In the genomic region with DNA sequence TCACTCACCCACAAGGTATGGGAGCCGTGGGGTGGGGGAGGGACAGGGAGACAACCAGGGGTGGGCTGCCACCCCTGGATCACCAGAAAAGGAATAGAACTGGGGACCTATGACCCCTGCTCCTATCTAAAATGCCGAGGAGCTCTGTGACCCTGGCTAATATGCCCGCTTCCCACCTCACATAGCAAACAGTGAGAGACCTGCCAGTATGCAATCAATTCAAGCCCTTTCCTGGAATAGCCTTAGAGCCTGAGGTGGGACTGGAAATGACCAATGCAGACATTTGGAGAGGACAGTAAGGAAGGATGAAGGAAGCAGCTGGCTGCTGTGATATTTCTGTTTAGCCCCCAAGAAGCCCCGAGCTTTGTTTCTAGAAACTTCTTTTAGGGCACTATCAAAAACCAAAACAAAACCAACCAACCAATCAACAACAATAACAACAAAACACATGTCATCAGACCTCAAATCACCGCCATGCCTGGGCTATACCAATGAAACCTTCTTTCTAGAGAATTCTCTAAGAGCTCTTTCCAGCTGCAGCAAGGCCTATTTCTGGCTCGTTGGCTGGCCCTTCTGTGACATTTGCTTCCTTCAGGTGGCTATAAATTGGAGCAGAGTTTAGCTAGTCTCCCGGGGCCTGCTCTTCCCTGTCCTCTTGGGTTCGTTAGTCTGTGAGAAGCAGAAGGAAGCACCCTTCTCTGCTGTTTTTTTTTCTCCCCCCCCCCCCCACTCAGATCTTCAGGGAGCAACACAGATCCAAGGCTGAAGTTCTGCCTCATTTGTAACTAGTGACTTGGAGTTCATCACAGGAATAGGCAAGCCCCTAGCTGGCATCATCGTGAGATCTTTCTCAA, we compare ENCODE assay signal across 13 mouse cellular contexts. TPM values are rescaled to one million over a fixed set of nuclear protein-coding genes. Genes with fewer than 3 reads are reported as not detected.
DNase-seq lines count a peak whose midpoint lies in the region; TF ChIP-seq lines count a peak whose summit lies in the region.
"Had no signal": no experiment of that assay in that cellular context is flagged by ENCODE, and none has a peak within 500 bp of the region (broad histone marks: within the 10 kb centered on the region; RNA-seq: fewer than 3 reads in every experiment).

No protein-coding gene starts in this region.

- H3K27ac ChIP-seq in left cerebral cortex, adult 2 months = peak overlapping the region; percentile 12
- peak overlapping the region; percentile 49; the same call in 1 of the 2 replicates for H3K27ac ChIP-seq in heart, embryonic 10.5 days
- H3K27ac ChIP-seq: forebrain, embryonic 12.5 days; liver, embryonic 12.5 days had no signal

- no peak overlapping the region for H3K4me3 ChIP-seq in left cerebral cortex, adult 2 months
- no peak overlapping the region for H3K4me3 ChIP-seq in heart, embryonic 10.5 days
- H3K4me3 ChIP-seq: forebrain, embryonic 12.5 days; liver, embryonic 12.5 days; megakaryocyte, embryonic 14.5 days had no signal

- no peaks in the 10 kb centered on the region for H3K27me3 ChIP-seq in heart, embryonic 10.5 days (ENCODE audit: insufficient read depth, poor library complexity, severe bottlenecking)
- H3K27me3 ChIP-seq: forebrain, embryonic 12.5 days; liver, embryonic 12.5 days had no signal

- intact Hi-C loops in heart, postnatal 25 days (cut with DNase I) = loop anchor here (2.0 kb wide), 1 partner anchor 39 kb away; no protein-coding TSS in a partner anchor
- intact Hi-C loops in left cerebral cortex, adult 2 months (cut with DNase I) = loop anchor here (5.0 kb wide), 1 partner anchor 53 kb away; no protein-coding TSS in a partner anchor

- no peaks in the 10 kb centered on the region for H3K36me3 ChIP-seq in heart, embryonic 10.5 days
- H3K36me3 ChIP-seq: forebrain, embryonic 12.5 days; G1E; liver, embryonic 12.5 days had no signal

- H3K4me1 ChIP-seq in heart, embryonic 10.5 days = peaks cover 46% of the 10 kb centered on the region
- H3K4me1 ChIP-seq: forebrain, embryonic 12.5 days; megakaryocyte, embryonic 14.5 days had no signal

- TF ChIP-seq CTCF in left cerebral cortex, adult 2 months (IDR thresholded peaks at IDR 0.05) = no peak

- WGBS in heart, embryonic 10.5 days = 70% methylated on average over 9 of the region's 9 CpGs

- DNase-seq in heart, adult 11 months = peak; percentile 97
- no peak for DNase-seq in heart, postnatal 25 days (ENCODE audit: low spot score)
- DNase-seq in left cerebral cortex, adult 2 months (ENCODE audit: extremely low spot score in 1 of 2, low spot score in 2 of 2) = no peak
- no peak for DNase-seq in left cerebral cortex, adult 18-20 months (ENCODE audit: low spot score in 2 of 2)
- peak; percentile 47 for DNase-seq in heart, embryonic 10.5 days (ENCODE audit: low spot score)
- DNase-seq in skeletal muscle tissue, adult 2 months (ENCODE audit: low read depth, low spot score) = peak; percentile 62
- DNase-seq in cerebellum, adult 11-12 months = no peak
- no peak for DNase-seq in frontal cortex, postnatal 36 days (ENCODE audit: low spot score in 2 of 2)
- DNase-seq: cerebellum, adult 9-10 months had no signal

- H3K9me3 ChIP-seq in heart, embryonic 10.5 days = no peaks in the 10 kb centered on the region
- H3K9me3 ChIP-seq: forebrain, embryonic 12.5 days; G1E; liver, embryonic 12.5 days had no signal

RNA-seq across cellular contexts. Expression of a gene that starts 45.2 kb away (rescaled TPM):
- total RNA-seq in heart, postnatal 25 days (2021) = 10 to 100 TPM in 1 of 2 experiments, 1 to 10 TPM in 1; 8.9 to 11.6 TPM
- 1 to 10 TPM; 3.1 to 4.1 TPM for total RNA-seq in left cerebral cortex, adult 2 months (2021)
- total RNA-seq in left cerebral cortex, adult 18-20 months (2021) = 1 to 10 TPM; 3.2 to 3.3 TPM
- polyA plus RNA-seq in heart, embryonic 10.5 days (2016; fragmentation: Nextera tagmentation; extraction: Ambion mirVana) = 0.10 and 0.14 TPM in 2 replicates
- polyA plus RNA-seq: G1E had no signal

Comparison
In these comparisons a context has a peak if more than half of its experiments do, and no peak if none do; other contexts are left out.
1. DNase-seq: peak in heart, adult 11 months (single experiment), heart, embryonic 10.5 days (single experiment) and skeletal muscle tissue, adult 2 months (single experiment); none in heart, postnatal 25 days (single experiment), left cerebral cortex, adult 2 months (0 of 2), left cerebral cortex, adult 18-20 months (0 of 2), cerebellum, adult 11-12 months (single experiment) and frontal cortex, postnatal 36 days (0 of 2).